Mouse (Mus musculus) left cerebral cortex, adult 11 months (tissue): ENCODE measurements at regions not wholly inside any gene's neighbourhood (a gene's known extent, or its start where the extent isn't known, plus 50 kb on each side); places are given as distances from the start of the nearest gene placed in this dataset.

ENCODE experiments used
- DNase-seq: peaks from one replicate; pipeline ENCODE4 v3.0.0; 2022; ENCODE audit warnings: low spot score

- DNase-seq, result no peak
Measured at GRCm38 (mm10) chr3:78412669-78413419, 873.5 kb downstream of the Rapgef2 start.

- DNase-seq, result no peak
Measured at GRCm38 (mm10) chr3:78411395-78411794, 874.9 kb downstream of the Rapgef2 start.

- no peak for DNase-seq
Measured at GRCm38 (mm10) chr3:78409237-78409636, 877.1 kb downstream of the Rapgef2 start.

GRCm38 (mm10) chr3:78405760-78406467 lies 880.4 kb downstream of the Rapgef2 start:
- no peak for DNase-seq

GRCm38 (mm10) chr3:78358377-78358776 lies 927.9 kb downstream of the Rapgef2 start:
- DNase-seq, result peak; percentile 55

- DNase-seq, result no peak
Measured at GRCm38 (mm10) chr3:78339891-78340290, 946.4 kb downstream of the Rapgef2 start.

- DNase-seq, result no peak
Measured at GRCm38 (mm10) chr3:78311630-78312406, 974.5 kb downstream of the Rapgef2 start.

GRCm38 (mm10) chr3:78300506-78300905 lies 985.8 kb downstream of the Rapgef2 start:
- no peak for DNase-seq

GRCm38 (mm10) chr3:78291894-78292293 lies 994.4 kb downstream of the Rapgef2 start:
- no peak for DNase-seq

- no peak for DNase-seq
Measured at GRCm38 (mm10) chr3:78284071-78284470, 1002.2 kb downstream of the Rapgef2 start.

GRCm38 (mm10) chr3:78236920-78237319 lies 1049.4 kb downstream of the Rapgef2 start:
- no peak for DNase-seq

- no peak for DNase-seq
Measured at GRCm38 (mm10) chr3:78209729-78210128, 1076.6 kb downstream of the Rapgef2 start.

GRCm38 (mm10) chr3:78162601-78163000 lies 1123.7 kb downstream of the Rapgef2 start:
- no peak for DNase-seq

- peak; percentile 42 for DNase-seq
Measured at GRCm38 (mm10) chr3:78158450-78158849, 1127.9 kb downstream of the Rapgef2 start.
